Mouse (Mus musculus): Measurements from ENCODE around the gene Tekt2. TPM values are rescaled to one million over a fixed set of nuclear protein-coding genes. Genes with fewer than 3 reads are reported as not detected.

Tekt2 gene
- polyA plus RNA-seq, 1 experiment from 2014 or later, result 0.62 TPM

DNA sequence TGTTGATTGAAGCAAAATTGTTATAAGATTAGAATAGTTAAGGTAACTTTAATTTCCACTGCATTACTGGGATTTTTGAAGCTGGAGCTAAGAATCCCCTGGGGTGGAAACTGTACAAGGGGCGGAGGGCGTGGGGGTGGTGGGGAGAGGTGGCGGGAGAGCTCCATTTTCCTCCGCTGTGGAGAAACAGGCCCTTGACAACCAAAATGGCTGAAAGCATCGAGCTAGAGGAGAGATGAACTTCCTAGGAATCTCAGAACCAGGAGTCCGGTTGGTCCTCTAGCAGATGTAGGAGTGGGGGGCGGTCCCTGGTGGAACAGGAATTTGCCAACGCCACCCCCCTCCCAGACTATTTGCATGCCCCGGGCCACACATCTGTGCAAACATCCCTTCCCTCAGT lies 43.8 kb downstream of the Tekt2 start:
- H3K27me3 ChIP-seq (ENCODE audit: insufficient read depth, poor library complexity, severe bottlenecking), result peaks cover 64% of the 10 kb centered on the region
- peaks cover 4% of the 10 kb centered on the region; the same call in 1 of the 2 replicates for H3K9me3 ChIP-seq
- 61% methylated on average over 9 of the region's 9 CpGs for WGBS
- H3K4me3 ChIP-seq, result no peak overlapping the region
- H3K36me3 ChIP-seq, result no peaks in the 10 kb centered on the region
- peaks cover 21% of the 10 kb centered on the region for H3K4me1 ChIP-seq
- no peak for DNase-seq (ENCODE audit: low spot score)
- H3K27ac ChIP-seq, result no peak overlapping the region

- H3K9me3 ChIP-seq, result no peaks in the 10 kb centered on the region
- H3K27ac ChIP-seq, result no peak overlapping the region
- peaks cover 37% of the 10 kb centered on the region for H3K27me3 ChIP-seq (ENCODE audit: insufficient read depth, poor library complexity, severe bottlenecking)
- DNase-seq (ENCODE audit: low spot score), result no peak
- WGBS, result 55% methylated on average over 9 of the region's 9 CpGs
- peaks cover 16% of the 10 kb centered on the region for H3K4me1 ChIP-seq
- H3K36me3 ChIP-seq, result peaks cover 20% of the 10 kb centered on the region
- no peak overlapping the region for H3K4me3 ChIP-seq
These were observed 46.5 kb downstream of the Tekt2 start for GRCm38 (mm10) chr4:126278961-126279360.

GRCm38 (mm10) chr4:126278565-126278915 lies 46.9 kb downstream of the Tekt2 start:
- Histone ChIP-seq H3K27ac (no peak overlapping the region), H3K4me1 (peaks cover 16% of the 10 kb centered on the region), H3K36me3 (peaks cover 24% of the 10 kb centered on the region), H3K9me3 (no peaks in the 10 kb centered on the region), H3K4me3 (peak overlapping the region; percentile 38), H3K27me3 (ENCODE audit: insufficient read depth, poor library complexity, severe bottlenecking) (peaks cover 33% of the 10 kb centered on the region)
- WGBS, result 23% methylated on average over 9 of the region's 9 CpGs
- DNase-seq (ENCODE audit: low spot score), result no peak

DNA sequence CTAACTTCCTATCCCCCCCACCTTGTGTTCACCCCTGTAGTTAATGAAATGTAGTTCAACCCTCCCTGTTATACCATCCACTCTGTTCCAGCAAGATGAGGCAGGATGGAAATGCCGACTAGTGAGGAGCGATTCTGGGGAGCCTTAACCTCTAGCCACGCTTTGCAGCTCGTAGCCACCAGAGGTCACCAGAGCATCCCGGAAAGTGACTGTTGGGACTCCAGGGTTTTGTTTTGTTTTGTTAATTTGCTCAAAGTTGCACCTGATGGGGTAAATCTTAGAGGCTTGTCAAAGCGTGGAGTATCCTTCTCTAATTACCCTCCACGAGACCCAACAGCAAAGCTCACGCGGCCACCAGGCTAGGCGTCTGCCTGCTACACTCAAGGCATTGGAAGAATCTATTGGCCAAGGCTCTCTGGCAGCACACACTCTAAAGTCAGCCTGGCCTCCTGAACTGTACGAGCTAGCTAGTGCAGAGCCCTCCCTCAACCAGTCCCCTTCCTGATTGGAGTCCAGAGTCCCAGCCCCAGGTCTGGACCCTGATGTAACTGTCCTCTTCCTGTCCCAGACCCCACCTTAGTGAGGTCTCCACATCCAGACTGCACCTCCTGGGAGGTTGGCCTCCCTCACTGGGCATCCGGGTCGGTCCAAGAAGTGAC lies 47.5 kb downstream of the Tekt2 start:
- WGBS, result 6% methylated on average over 13 of the region's 13 CpGs
- peaks cover 28% of the 10 kb centered on the region for H3K27me3 ChIP-seq (ENCODE audit: insufficient read depth, poor library complexity, severe bottlenecking)
- no peak overlapping the region for H3K27ac ChIP-seq
- H3K9me3 ChIP-seq, result no peaks in the 10 kb centered on the region
- DNase-seq (ENCODE audit: low spot score), result no peak
- peaks cover 16% of the 10 kb centered on the region for H3K4me1 ChIP-seq
- peak overlapping the region; percentile 38 for H3K4me3 ChIP-seq
- peaks cover 29% of the 10 kb centered on the region for H3K36me3 ChIP-seq

DNA sequence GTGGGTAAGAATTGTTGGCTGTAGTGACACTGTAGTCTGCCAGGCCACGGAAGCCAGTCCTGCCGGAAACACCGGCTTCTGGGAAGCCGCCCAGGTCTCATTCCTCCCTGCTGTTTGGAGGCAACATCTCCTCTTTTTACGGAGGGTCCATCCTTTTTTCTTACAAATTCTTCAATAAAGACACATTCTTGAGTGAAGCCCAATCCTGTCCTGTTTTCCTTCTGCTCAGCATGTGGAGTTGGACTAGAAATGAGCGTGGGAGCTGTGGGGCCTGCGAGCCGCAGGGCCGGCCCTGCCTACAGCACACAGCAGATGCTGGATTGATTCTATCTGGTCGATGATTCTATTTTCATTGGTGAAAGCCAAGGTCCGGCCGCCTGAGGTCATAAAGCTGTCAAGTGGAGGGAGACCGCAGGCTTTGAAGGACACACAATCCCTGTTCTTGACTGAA lies 49.8 kb downstream of the Tekt2 start:
- Histone ChIP-seq H3K27ac (no peak overlapping the region), H3K4me3 (no peak overlapping the region), H3K36me3 (peaks cover 40% of the 10 kb centered on the region), H3K27me3 (ENCODE audit: insufficient read depth, poor library complexity, severe bottlenecking) (peaks cover 10% of the 10 kb centered on the region), H3K4me1 (peaks cover 12% of the 10 kb centered on the region), H3K9me3 (no peaks in the 10 kb centered on the region)
- no peak for DNase-seq (ENCODE audit: low spot score)
- 90% methylated on average over 13 of the region's 13 CpGs for WGBS

GRCm38 (mm10) chr4:126275081-126275480 lies 50.4 kb downstream of the Tekt2 start:
- 90% methylated on average over 4 of the region's 4 CpGs for WGBS
- peaks cover 10% of the 10 kb centered on the region for H3K27me3 ChIP-seq (ENCODE audit: insufficient read depth, poor library complexity, severe bottlenecking)
- no peak overlapping the region for H3K27ac ChIP-seq
- H3K4me1 ChIP-seq, result peaks cover 12% of the 10 kb centered on the region
- no peak for DNase-seq (ENCODE audit: low spot score)
- no peaks in the 10 kb centered on the region for H3K9me3 ChIP-seq
- peaks cover 40% of the 10 kb centered on the region for H3K36me3 ChIP-seq
- no peak overlapping the region for H3K4me3 ChIP-seq

DNA sequence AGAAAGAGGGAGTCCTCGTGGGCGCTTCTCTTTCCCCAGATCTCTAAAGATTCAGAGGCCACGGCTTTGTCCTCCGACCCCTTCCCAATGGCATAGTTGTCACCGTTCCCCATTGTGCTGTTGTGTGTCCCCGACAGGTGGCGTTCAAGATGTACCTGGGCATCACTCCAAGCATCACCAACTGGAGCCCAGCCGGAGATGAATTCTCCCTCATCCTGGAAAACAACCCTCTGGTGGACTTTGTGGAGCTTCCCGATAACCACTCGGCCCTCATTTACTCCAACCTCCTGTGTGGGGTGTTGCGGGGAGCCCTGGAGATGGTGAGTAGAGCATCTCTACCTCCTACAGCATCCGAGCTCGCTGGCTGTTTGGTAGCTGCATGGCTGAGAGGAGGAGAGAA lies 51.7 kb downstream of the Tekt2 start:
- peaks cover 9% of the 10 kb centered on the region for H3K4me1 ChIP-seq
- peaks cover 40% of the 10 kb centered on the region for H3K36me3 ChIP-seq
- WGBS, result 75% methylated on average over 13 of the region's 13 CpGs
- H3K4me3 ChIP-seq, result no peak overlapping the region
- peaks cover 7% of the 10 kb centered on the region for H3K27me3 ChIP-seq (ENCODE audit: insufficient read depth, poor library complexity, severe bottlenecking)
- H3K27ac ChIP-seq, result no peak overlapping the region
- H3K9me3 ChIP-seq, result no peaks in the 10 kb centered on the region
- DNase-seq (ENCODE audit: low spot score), result no peak

Other genes starting within 250 kb of the Tekt2 start
- gene Lsm10, start 229.1 kb downstream of the Tekt2 start, polyA plus RNA-seq (2016; fragmentation: Nextera tagmentation; extraction: Ambion mirVana), result 47.5 and 47.7 TPM in 2 replicates
- gene Stk40, start 221.7 kb downstream of the Tekt2 start, polyA plus RNA-seq (2016; fragmentation: Nextera tagmentation; extraction: Ambion mirVana), result 37.7 and 39.0 TPM in 2 replicates
- gene Eva1b, start 177.9 kb downstream of the Tekt2 start, polyA plus RNA-seq (2016; fragmentation: Nextera tagmentation; extraction: Ambion mirVana), result 26.3 and 39.5 TPM in 2 replicates
- gene Sh3d21, start 162.2 kb downstream of the Tekt2 start, polyA plus RNA-seq (2016; fragmentation: Nextera tagmentation; extraction: Ambion mirVana), result 2.0 and 3.1 TPM in 2 replicates
- gene Thrap3, start 122.9 kb downstream of the Tekt2 start, polyA plus RNA-seq (2016; fragmentation: Nextera tagmentation; extraction: Ambion mirVana), result 194 and 200 TPM in 2 replicates
- gene Map7d1, start 69.3 kb downstream of the Tekt2 start, polyA plus RNA-seq (2016; fragmentation: Nextera tagmentation; extraction: Ambion mirVana), result 49.1 and 74.8 TPM in 2 replicates
- 74.9 and 86.4 TPM in 2 replicates for gene Trappc3, start 63.4 kb downstream of the Tekt2 start, polyA plus RNA-seq (2016; fragmentation: Nextera tagmentation; extraction: Ambion mirVana)
- 3.3 and 3.7 TPM in 2 replicates for gene Col8a2, start 38.9 kb downstream of the Tekt2 start, polyA plus RNA-seq (2016; fragmentation: Nextera tagmentation; extraction: Ambion mirVana)
- 53.1 and 68.9 TPM in 2 replicates for gene Adprhl2, start 4.0 kb downstream of the Tekt2 start, polyA plus RNA-seq (2016; fragmentation: Nextera tagmentation; extraction: Ambion mirVana)
- 11.6 and 14.5 TPM in 2 replicates for gene Ago3, start 103.9 kb upstream of the Tekt2 start, polyA plus RNA-seq (2016; fragmentation: Nextera tagmentation; extraction: Ambion mirVana)
- gene Ago1, start 142.9 kb upstream of the Tekt2 start, polyA plus RNA-seq (2016; fragmentation: Nextera tagmentation; extraction: Ambion mirVana), result 2.4 and 3.4 TPM in 2 replicates
- gene Ago4, start 207.8 kb upstream of the Tekt2 start, polyA plus RNA-seq (2016; fragmentation: Nextera tagmentation; extraction: Ambion mirVana), result 0.64 and 0.65 TPM in 2 replicates
- gene Clspn, start 231.2 kb upstream of the Tekt2 start, polyA plus RNA-seq (2016; fragmentation: Nextera tagmentation; extraction: Ambion mirVana), result 28.8 and 34.0 TPM in 2 replicates